Mouse (Mus musculus) hindbrain, embryonic 10.5 days (tissue): Measurements from ENCODE around the gene Svs2. TPM values are rescaled to one million over a fixed set of nuclear protein-coding genes. Genes with fewer than 3 reads are reported as not detected.
"Not testable (repeated sequence)": the region's sequence is repeated elsewhere in the genome, so short reads cannot be mapped to it uniquely, and the experiment has no call there.

ENCODE experiments used
- DNase-seq: peaks from one replicate; pipeline ENCODE4 v3.0.0-alpha.2; 2017; ENCODE audit warnings: low spot score
- H3K27ac ChIP-seq: fragments of 300-500 bp; sonication (generic); 2 replicates; pipeline ENCODE4 v1.5.1; 2016; ENCODE audit warnings: mild to moderate bottlenecking, moderate library complexity
- H3K27me3 ChIP-seq: fragments of 300-500 bp; sonication (generic); 2 replicates; pipeline ENCODE4 v1.6.1; 2016; ENCODE audit warnings: mild to moderate bottlenecking; ENCODE audit not compliant: poor library complexity, insufficient read depth, severe bottlenecking
- H3K36me3 ChIP-seq: fragments of 300-500 bp; sonication (generic); 2 replicates; pipeline ENCODE4 v1.6.1; 2016; ENCODE audit warnings: mild to moderate bottlenecking, moderate library complexity
- H3K4me1 ChIP-seq: fragments of 300-500 bp; sonication (generic); replicated peaks from 2 replicates; pipeline ENCODE4 v1.6.1; 2016; ENCODE audit warnings: mild to moderate bottlenecking
- H3K4me3 ChIP-seq: fragments of 300-500 bp; sonication (generic); 2 replicates; pipeline ENCODE4 v1.5.1; 2016; ENCODE audit warnings: mild to moderate bottlenecking, moderate library complexity
- H3K9me3 ChIP-seq: fragments of 300-500 bp; sonication (generic); 2 replicates; pipeline ENCODE4 v1.6.1; 2016; ENCODE audit warnings: mild to moderate bottlenecking, moderate library complexity
- whole genome bisulfite sequencing: fragments of 180-500 bp; shearing (Covaris S2); methylation state at CpG from one replicate; pipeline ENCODE4 v1.1.7; 2016; 5-methylcytosine and 5-hydroxymethylcytosine counted together
- polyA plus RNA-seq: library from polyadenylated mRNA; unstranded; fragments of >200 nt; fragmentation: Nextera tagmentation; extraction: Ambion mirVana; gene quantifications from 2 replicates; pipeline ENCODE4 v1.2.1, GENCODE M21; 2016

Svs2 gene
- not detected in 2 replicates for polyA plus RNA-seq

DNA sequence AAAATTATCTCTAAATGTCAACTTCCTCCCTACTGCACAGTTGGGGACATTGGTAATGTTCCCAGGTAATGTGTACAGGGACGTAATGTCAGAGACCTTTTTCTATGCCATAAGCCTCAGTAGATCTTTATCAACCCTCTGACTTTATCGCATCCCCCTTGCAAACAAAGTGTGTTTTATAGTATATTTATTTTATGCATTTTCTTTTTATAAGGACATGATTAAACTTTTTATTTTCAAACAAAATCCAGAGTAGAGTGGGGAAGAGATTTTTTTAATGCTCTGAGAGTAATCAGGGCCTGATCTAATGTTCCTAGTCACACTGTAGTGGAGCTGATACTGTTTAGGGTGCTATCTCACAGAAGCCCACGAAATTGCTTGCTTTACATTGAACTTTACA lies at the start of gene Svs2:
Svs2 (minus strand) TSS at position 101 of the 400 bp plus-strand sequence.
- Histone ChIP-seq H3K4me1 (no peaks in the 10 kb centered on the region), H3K27me3 (no peaks in the 10 kb centered on the region), H3K36me3 (no peaks in the 10 kb centered on the region), H3K9me3 (no peaks in the 10 kb centered on the region), H3K4me3 (no peak within 1 kb of the TSS), H3K27ac (no peak within 1 kb of the TSS)
- 92% methylated on average over 3 of the region's 3 CpGs for WGBS
- DNase-seq = no peak

DNA sequence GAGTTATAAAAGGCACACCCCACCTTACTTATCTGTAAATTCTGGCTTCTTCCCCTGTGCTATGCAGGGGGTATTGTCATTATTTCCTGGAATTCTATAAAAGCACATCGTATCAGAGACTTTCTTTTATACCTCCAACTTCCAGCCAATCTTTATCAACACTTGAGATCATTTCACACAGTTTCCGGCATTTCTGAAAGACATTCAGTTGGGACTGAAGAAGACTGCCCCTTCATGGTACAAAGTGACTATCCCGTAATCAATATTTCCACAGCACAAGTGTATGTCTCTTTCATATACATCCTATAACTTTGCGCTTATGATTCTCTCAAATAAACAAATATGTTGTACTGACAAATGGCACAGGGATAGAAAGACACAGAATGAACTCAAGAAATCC lies 40.1 kb upstream of the Svs2 start, which contains the start of gene Svs4:
Svs4 (minus strand) TSS at position 101 of the 400 bp plus-strand sequence.
- H3K36me3 ChIP-seq = no peaks in the 10 kb centered on the region
- no peak within 1 kb of the TSS for H3K4me3 ChIP-seq
- DNase-seq = no peak
- H3K9me3 ChIP-seq = no peaks in the 10 kb centered on the region
- H3K4me1 ChIP-seq = no peaks in the 10 kb centered on the region
- H3K27ac ChIP-seq = no peak within 1 kb of the TSS
- WGBS = 93% methylated on average over 4 of the region's 4 CpGs
- H3K27me3 ChIP-seq = no peaks in the 10 kb centered on the region

DNA sequence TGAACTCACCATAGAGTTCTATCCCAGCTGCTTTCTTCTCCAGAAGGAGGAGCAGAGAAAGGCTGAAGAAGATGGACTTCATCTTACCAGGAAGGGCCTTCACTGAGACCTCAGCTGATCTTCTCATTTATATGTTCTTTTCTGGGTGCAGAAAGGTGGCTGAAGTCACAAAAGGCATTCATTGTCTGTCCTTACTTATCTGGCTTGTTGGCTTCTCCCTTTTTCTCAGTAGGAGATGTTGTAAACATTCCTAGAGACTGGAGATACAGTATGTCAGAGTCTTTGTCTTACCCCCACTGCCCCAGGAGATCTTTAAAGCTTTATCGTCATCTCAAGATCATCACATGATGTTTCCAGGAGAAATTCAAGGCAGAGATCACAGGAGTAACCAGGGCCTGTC lies 18.3 kb upstream of the Svs2 start, which contains the start of gene Svs3b:
Svs3b (minus strand) TSS at position 101 of the 400 bp plus-strand sequence.
- not testable (repeated sequence) for DNase-seq, H3K27me3 ChIP-seq, H3K27ac ChIP-seq, H3K4me3 ChIP-seq, H3K36me3 ChIP-seq, H3K4me1 ChIP-seq, H3K9me3 ChIP-seq
- 89% methylated on average over 1 of the region's 1 CpGs for WGBS

DNA sequence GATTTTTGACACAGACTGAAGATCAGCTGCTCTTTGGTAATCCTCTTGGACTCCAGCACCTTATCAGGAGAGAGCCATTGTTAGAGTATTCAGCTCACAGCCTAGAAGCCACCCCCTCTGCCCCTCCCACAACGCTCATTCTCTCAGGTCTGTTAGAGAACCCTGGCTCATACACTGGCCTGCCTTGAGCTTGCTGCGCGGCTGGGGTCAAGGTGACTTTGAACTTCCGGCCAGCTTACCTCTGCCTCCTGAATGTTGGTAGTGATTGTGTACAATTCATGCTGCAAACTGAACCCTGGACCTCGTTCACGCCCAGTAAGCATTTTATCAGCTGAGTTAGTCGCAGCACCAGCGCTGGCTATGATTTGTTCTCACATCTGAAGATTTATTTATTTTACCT lies 5.6 kb downstream of the Svs2 start:
- DNase-seq = no peak
- Histone ChIP-seq H3K4me1 (no peaks in the 10 kb centered on the region), H3K4me3 (no peak overlapping the region), H3K27me3 (no peaks in the 10 kb centered on the region), H3K9me3 (no peaks in the 10 kb centered on the region), H3K36me3 (no peaks in the 10 kb centered on the region), H3K27ac (no peak overlapping the region)
- 93% methylated on average over 8 of the region's 8 CpGs for WGBS

DNA sequence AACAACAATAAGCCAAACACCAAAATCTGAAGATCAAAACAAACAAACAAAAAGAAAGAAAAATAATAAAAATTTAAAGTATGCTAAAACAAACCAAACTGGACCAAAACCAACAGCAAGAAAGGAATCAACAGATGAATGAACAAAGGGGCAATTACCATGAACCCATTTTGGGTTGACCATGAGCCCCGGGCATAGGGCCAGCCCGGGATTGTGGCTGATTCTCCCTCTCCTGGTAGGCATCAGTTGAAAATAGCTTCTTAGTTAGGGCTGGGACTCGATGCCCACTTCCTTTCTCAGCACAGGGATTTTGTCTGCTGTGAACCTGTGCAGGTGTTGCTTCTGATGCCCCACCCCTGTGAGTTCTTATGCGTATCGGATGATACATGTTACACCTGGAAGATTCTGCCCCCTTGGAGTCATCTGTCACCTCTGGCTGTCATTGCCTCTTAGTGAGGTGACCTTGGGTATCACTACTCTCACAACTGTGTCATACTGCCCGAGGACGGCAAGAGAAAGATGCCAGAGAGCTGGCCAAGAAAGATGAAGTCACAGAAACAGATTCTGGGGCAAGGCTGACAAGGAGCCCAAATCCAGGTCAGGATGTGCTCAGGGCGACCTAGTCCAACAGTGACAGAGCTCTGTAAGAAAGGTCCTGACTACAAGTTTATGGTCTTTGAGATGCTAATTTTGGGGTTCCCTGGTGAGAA lies 9.8 kb downstream of the Svs2 start:
- H3K27me3 ChIP-seq = no peaks in the 10 kb centered on the region
- no peaks in the 10 kb centered on the region for H3K36me3 ChIP-seq
- WGBS = 87% methylated on average over 8 of the region's 8 CpGs
- H3K27ac ChIP-seq = no peak overlapping the region
- H3K9me3 ChIP-seq = no peaks in the 10 kb centered on the region
- H3K4me3 ChIP-seq = no peak overlapping the region
- DNase-seq = no peak
- H3K4me1 ChIP-seq = no peaks in the 10 kb centered on the region

DNA sequence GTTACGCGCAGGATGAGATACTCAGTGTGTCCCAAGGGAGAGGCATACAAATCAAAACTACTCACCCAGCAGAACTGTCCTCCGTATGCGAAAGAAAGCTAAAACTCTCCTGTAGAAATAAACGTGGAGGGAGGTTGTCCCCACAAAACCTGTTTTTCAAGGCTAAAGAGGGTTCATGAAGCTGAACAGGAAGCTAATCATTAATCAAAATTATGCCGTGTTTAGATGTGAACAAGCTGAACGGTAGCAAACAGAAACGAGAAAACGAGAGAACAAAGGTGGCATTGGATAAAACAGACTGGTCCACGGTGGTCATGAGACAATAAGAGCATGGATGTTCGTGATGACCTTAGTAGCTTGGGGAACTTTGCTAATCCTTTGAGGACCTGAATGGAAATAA lies 16.7 kb downstream of the Svs2 start, which contains the start of gene Wfdc15b:
Wfdc15b (minus strand) TSS at position 139 of the 400 bp plus-strand sequence.
- 83% methylated on average over 11 of the region's 11 CpGs for WGBS
- no peak within 1 kb of the TSS for H3K4me3 ChIP-seq

DNA sequence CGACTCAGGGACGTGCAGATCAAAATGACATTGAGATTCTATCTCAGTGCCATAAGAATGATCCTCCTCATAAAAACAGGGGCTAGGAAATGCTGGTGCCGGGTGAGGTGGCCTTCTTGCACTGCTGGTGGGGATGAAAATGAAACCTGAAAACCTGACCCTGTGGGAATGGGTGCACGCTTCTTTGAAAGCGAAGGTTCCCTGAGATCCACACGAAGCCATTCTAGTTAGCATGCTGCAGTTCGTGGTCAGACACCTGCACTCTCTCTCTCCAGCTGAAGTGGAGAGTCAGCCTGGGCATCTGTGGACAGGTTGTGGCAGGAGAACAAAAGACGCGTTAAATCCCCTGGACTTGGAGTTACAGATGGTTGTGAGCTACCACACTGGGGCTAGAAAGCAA lies 19.0 kb downstream of the Svs2 start:
- H3K9me3 ChIP-seq = no peaks in the 10 kb centered on the region
- H3K36me3 ChIP-seq = no peaks in the 10 kb centered on the region
- H3K27ac ChIP-seq = no peak overlapping the region
- no peak for DNase-seq
- no peaks in the 10 kb centered on the region for H3K27me3 ChIP-seq
- no peak overlapping the region for H3K4me3 ChIP-seq
- WGBS = 89% methylated on average over 9 of the region's 9 CpGs
- H3K4me1 ChIP-seq = no peaks in the 10 kb centered on the region

More for the DNA sequence above, 16.7 kb downstream of the Svs2 start, which contains the start of gene Wfdc15b:
- Histone ChIP-seq H3K4me1 (no peaks in the 10 kb centered on the region), H3K27me3 (no peaks in the 10 kb centered on the region), H3K36me3 (no peaks in the 10 kb centered on the region), H3K27ac (no peak within 1 kb of the TSS), H3K9me3 (no peaks in the 10 kb centered on the region)
- DNase-seq = no peak

DNA sequence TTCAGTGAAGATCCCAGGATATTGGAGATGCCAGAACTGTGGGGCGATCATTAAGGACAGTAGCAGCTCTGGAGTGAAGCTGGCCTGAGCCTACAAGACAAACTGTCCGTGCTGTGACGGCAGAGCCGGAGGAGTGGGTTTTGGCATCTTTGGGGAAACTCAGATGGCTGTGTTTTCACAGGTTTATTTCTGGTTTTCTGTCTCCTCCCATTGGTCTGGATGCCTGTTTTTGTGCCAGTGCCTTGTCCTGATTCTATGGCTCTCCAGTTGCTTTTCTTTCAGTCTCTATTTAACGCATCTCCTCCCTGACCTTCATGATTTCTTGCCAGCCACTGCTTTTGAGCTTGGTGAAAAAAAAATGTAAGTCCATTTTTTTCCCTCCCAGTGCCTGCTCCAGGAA lies 25.6 kb downstream of the Svs2 start:
- Histone ChIP-seq H3K4me3 (no peak overlapping the region), H3K27me3 (no peaks in the 10 kb centered on the region), H3K36me3 (no peaks in the 10 kb centered on the region), H3K27ac (no peak overlapping the region), H3K9me3 (no peaks in the 10 kb centered on the region), H3K4me1 (no peaks in the 10 kb centered on the region)
- 84% methylated on average over 5 of the region's 5 CpGs for WGBS
- no peak for DNase-seq

DNA sequence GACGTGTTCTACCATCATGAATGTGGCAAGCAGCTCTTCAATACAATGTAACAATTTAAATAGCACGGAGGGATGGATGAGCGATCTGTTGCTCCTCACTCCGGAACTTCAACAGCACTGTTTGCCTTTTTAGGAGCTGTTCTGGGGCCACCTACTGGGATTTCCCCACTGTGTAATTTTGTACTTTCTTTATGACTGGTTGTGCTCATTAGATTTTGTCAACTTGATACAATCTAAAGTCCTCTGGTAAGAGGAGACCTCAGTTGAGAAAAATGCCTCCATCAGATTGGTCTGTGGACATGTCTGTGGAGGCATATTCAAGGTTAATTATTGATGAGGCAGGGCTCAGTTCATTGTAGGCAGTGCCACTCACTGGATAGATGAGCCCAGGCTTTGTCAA lies 27.4 kb downstream of the Svs2 start:
- H3K4me1 ChIP-seq = no peaks in the 10 kb centered on the region
- H3K27ac ChIP-seq = no peak overlapping the region
- no peak overlapping the region for H3K4me3 ChIP-seq
- WGBS = 87% methylated on average over 4 of the region's 4 CpGs
- no peaks in the 10 kb centered on the region for H3K9me3 ChIP-seq
- no peaks in the 10 kb centered on the region for H3K27me3 ChIP-seq
- no peaks in the 10 kb centered on the region for H3K36me3 ChIP-seq
- no peak for DNase-seq

DNA sequence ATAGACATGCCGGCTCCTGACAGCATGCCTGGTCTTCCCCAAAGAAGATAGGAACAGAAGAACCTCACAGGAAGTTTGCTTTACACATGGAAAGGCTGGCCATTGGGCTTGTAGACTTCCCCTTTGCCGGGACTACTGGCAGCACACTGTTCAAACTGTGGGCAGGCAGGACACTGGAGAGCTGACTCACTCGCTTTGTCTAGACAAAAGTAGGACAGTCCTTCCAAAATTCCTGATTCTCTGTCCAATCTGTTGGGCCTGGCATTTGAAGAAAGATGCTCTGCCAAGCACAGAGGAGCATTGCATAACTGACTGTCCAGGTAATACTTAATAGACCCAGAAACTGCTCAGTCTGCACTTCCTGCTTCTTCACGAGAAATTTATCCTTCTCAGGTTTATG lies 31.6 kb downstream of the Svs2 start:
- WGBS = 84% methylated on average over 4 of the region's 4 CpGs
- Histone ChIP-seq H3K27me3 (no peaks in the 10 kb centered on the region), H3K9me3 (no peaks in the 10 kb centered on the region), H3K27ac (no peak overlapping the region), H3K4me1 (no peaks in the 10 kb centered on the region), H3K4me3 (no peak overlapping the region), H3K36me3 (no peaks in the 10 kb centered on the region)
- DNase-seq = no peak

DNA sequence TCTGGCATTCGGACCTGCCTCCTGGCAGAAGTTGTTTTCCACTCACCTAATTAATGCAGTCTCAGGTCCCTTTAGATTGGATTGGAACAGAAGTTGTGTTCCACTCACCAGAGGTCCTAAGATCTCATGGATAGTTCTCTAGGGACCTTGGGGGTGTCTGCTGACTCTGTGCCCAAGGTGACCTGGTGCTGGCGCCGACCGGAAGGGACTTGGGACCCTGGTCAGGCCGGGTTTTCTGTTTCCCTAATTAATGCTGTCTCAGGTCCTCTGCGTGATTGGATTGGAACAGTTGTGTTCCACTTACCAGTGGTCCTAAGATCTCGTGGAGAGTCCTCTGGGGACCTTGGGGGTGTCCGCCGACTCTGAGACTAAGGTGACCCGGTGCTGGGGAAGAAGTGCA lies 32.3 kb downstream of the Svs2 start:
- not testable (repeated sequence) for H3K9me3 ChIP-seq, H3K36me3 ChIP-seq, H3K4me3 ChIP-seq, DNase-seq, H3K27ac ChIP-seq, H3K27me3 ChIP-seq, H3K4me1 ChIP-seq
- 90% methylated on average over 10 of the region's 10 CpGs for WGBS

DNA sequence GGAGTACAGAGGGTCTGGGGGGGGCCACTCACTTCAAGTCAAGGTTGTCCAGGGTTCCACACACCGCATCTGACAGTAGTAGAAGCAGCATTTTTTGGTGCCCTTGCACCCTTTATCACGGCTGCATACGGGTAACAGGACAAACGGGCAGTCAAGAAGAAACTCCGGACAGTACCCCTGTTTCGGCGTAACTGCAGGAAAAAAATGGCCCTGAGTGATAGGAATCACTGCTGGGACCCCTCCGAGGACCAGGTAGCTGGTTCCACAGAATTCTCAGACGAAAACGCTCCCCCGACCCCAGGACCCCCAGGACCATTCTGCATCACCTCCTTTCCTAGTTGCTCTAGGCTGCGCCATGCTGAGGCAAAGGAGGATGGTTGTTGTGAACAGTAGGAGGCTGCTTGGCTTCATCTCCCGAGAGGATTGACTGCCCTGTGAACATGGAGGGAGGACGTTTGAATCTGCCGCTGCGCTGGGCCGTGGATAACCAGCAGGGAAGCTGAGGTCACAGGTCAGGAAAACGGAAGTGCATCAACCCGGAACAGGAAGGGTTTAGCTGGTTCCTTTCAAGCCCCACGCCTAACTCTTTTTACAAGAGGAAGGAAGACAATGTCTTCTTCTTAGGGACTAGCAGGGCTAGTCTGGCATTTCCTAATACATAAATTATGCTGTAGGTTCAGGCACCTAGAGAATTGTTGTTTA lies 38.5 kb downstream of the Svs2 start, which contains the start of gene Wfdc15a:
Wfdc15a (minus strand) TSS at position 505 of the 702 bp plus-strand sequence.
- no peak for DNase-seq
- Histone ChIP-seq H3K4me3 (no peak within 1 kb of the TSS), H3K36me3 (no peaks in the 10 kb centered on the region), H3K4me1 (no peaks in the 10 kb centered on the region), H3K27ac (no peak within 1 kb of the TSS), H3K9me3 (no peaks in the 10 kb centered on the region), H3K27me3 (no peaks in the 10 kb centered on the region)
- WGBS = 74% methylated on average over 20 of the region's 20 CpGs

DNA sequence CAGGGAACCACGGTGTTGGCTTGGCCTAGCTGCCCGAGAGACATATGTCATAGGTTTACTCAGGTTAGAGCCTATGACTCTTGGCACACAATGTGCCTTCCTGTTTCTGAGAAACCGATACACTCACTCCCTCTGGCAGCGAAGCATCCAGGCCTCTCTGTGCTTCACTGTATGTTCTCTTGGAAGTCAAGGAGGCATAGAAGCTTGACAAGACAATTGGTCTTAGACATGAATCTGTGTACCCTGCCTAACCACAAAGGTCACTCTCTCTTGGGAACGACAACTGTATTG lies 41.6 kb downstream of the Svs2 start:
- H3K4me1 ChIP-seq = no peaks in the 10 kb centered on the region
- 87% methylated on average over 5 of the region's 5 CpGs for WGBS
- no peaks in the 10 kb centered on the region for H3K36me3 ChIP-seq
- H3K4me3 ChIP-seq = no peak overlapping the region
- H3K27ac ChIP-seq = no peak overlapping the region
- no peaks in the 10 kb centered on the region for H3K27me3 ChIP-seq
- no peaks in the 10 kb centered on the region for H3K9me3 ChIP-seq
- DNase-seq = no peak
